Mouse (Mus musculus): ENCODE data around the gene Bax. TPM values are rescaled to one million over a fixed set of nuclear protein-coding genes. Genes with fewer than 3 reads are reported as not detected.

The Bax gene
- polyA plus RNA-seq, 1 experiment, result 642 TPM

- no peaks in the 10 kb centered on the region for H3K27me3 ChIP-seq (ENCODE audit: control insufficient read depth, insufficient read depth, insufficient read length)
- H3K36me3 ChIP-seq (ENCODE audit: control insufficient read depth, insufficient read depth), result peaks cover 8% of the 10 kb centered on the region
- no peaks in the 10 kb centered on the region for H3K79me2 ChIP-seq (ENCODE audit: control insufficient read depth, insufficient read depth)
- H3ac ChIP-seq (ENCODE audit: control insufficient read depth, insufficient read length, low read depth), result no peak overlapping the region
- TF ChIP-seq MYOD1 (IDR thresholded peaks at IDR 0.05; ENCODE audit: control insufficient read depth, insufficient read length, low read depth) (no peak), CTCF (IDR thresholded peaks at IDR 0.05; ENCODE audit: control insufficient read depth, insufficient read depth, insufficient read length) (no peak), MYOG (IDR thresholded peaks at IDR 0.05; ENCODE audit: control insufficient read depth, extremely low read depth, insufficient read length) (no peak), MAX (IDR thresholded peaks at IDR 0.05) (no peak), USF1 (IDR thresholded peaks at IDR 0.05; ENCODE audit: low read depth) (peak; percentile 58), FOSL1 (IDR thresholded peaks at IDR 0.05; ENCODE audit: insufficient read depth, low read length, poor library complexity, severe bottlenecking) (no peak), CEBPB (IDR thresholded peaks at IDR 0.05; ENCODE audit: low read depth) (no peak)
- H3K79me3 ChIP-seq (ENCODE audit: low read depth), result no peaks in the 10 kb centered on the region
- H3K4me3 ChIP-seq (ENCODE audit: insufficient read depth, poor library complexity, severe bottlenecking), result no peak overlapping the region
Measured at GRCm38 (mm10) chr7:45508561-45508960, 41.9 kb upstream of the Bax start.

- no peak overlapping the region for H3ac ChIP-seq (ENCODE audit: control insufficient read depth, insufficient read length, low read depth)
- H3K27me3 ChIP-seq (ENCODE audit: control insufficient read depth, insufficient read depth, insufficient read length), result no peaks in the 10 kb centered on the region
- H3K79me2 ChIP-seq (ENCODE audit: control insufficient read depth, insufficient read depth), result no peaks in the 10 kb centered on the region
- H3K4me3 ChIP-seq (ENCODE audit: insufficient read depth, poor library complexity, severe bottlenecking), result no peak overlapping the region
- H3K36me3 ChIP-seq (ENCODE audit: control insufficient read depth, insufficient read depth), result peaks cover 8% of the 10 kb centered on the region
- TF ChIP-seq MYOG (IDR thresholded peaks at IDR 0.05; ENCODE audit: control insufficient read depth, extremely low read depth, insufficient read length) (no peak), MYOD1 (IDR thresholded peaks at IDR 0.05; ENCODE audit: control insufficient read depth, insufficient read length, low read depth) (no peak), MAX (IDR thresholded peaks at IDR 0.05) (no peak), FOSL1 (IDR thresholded peaks at IDR 0.05; ENCODE audit: insufficient read depth, low read length, poor library complexity, severe bottlenecking) (no peak)
- H3K79me3 ChIP-seq (ENCODE audit: low read depth), result no peaks in the 10 kb centered on the region
Measured at GRCm38 (mm10) chr7:45507583-45507982, 40.9 kb upstream of the Bax start.

GRCm38 (mm10) chr7:45498427-45498826 lies 31.7 kb upstream of the Bax start:
- TF ChIP-seq USF1 (IDR thresholded peaks at IDR 0.05; ENCODE audit: low read depth), result no peak
- no peak for TF ChIP-seq FOSL1 (IDR thresholded peaks at IDR 0.05; ENCODE audit: insufficient read depth, low read length, poor library complexity, severe bottlenecking)
- no peak for TF ChIP-seq MYOD1 (IDR thresholded peaks at IDR 0.05; ENCODE audit: control insufficient read depth, insufficient read length, low read depth)
- no peak for TF ChIP-seq MYOG (IDR thresholded peaks at IDR 0.05; ENCODE audit: control insufficient read depth, extremely low read depth, insufficient read length)
- no peak for TF ChIP-seq MAX (IDR thresholded peaks at IDR 0.05)
- no peak for TF ChIP-seq CTCF (IDR thresholded peaks at IDR 0.05; ENCODE audit: control insufficient read depth, insufficient read depth, insufficient read length)
- no peak for TF ChIP-seq CEBPB (IDR thresholded peaks at IDR 0.05; ENCODE audit: low read depth)
- no peak overlapping the region for H3K4me3 ChIP-seq (ENCODE audit: insufficient read depth, poor library complexity, severe bottlenecking)
- no peaks in the 10 kb centered on the region for H3K79me2 ChIP-seq (ENCODE audit: control insufficient read depth, insufficient read depth)
- H3K79me3 ChIP-seq (ENCODE audit: low read depth), result no peaks in the 10 kb centered on the region
- H3K27me3 ChIP-seq (ENCODE audit: control insufficient read depth, insufficient read depth, insufficient read length), result no peaks in the 10 kb centered on the region
- no peaks in the 10 kb centered on the region for H3K36me3 ChIP-seq (ENCODE audit: control insufficient read depth, insufficient read depth)
- H3ac ChIP-seq (ENCODE audit: control insufficient read depth, insufficient read length, low read depth), result no peak overlapping the region

- Histone ChIP-seq H3ac (ENCODE audit: control insufficient read depth, insufficient read length, low read depth) (no peak overlapping the region), H3K4me3 (ENCODE audit: insufficient read depth, poor library complexity, severe bottlenecking) (no peak overlapping the region), H3K27me3 (ENCODE audit: control insufficient read depth, insufficient read depth, insufficient read length) (no peaks in the 10 kb centered on the region), H3K79me2 (ENCODE audit: control insufficient read depth, insufficient read depth) (no peaks in the 10 kb centered on the region), H3K36me3 (ENCODE audit: control insufficient read depth, insufficient read depth) (no peaks in the 10 kb centered on the region), H3K79me3 (ENCODE audit: low read depth) (no peaks in the 10 kb centered on the region)
- no peak for TF ChIP-seq MAX (IDR thresholded peaks at IDR 0.05)
Measured at GRCm38 (mm10) chr7:45494548-45494947, 27.9 kb upstream of the Bax start.

- H3ac ChIP-seq (ENCODE audit: control insufficient read depth, insufficient read length, low read depth), result no peak overlapping the region
- no peaks in the 10 kb centered on the region for H3K79me3 ChIP-seq (ENCODE audit: low read depth)
- TF ChIP-seq CEBPB (IDR thresholded peaks at IDR 0.05; ENCODE audit: low read depth) (no peak), MAX (IDR thresholded peaks at IDR 0.05) (no peak), CTCF (IDR thresholded peaks at IDR 0.05; ENCODE audit: control insufficient read depth, insufficient read depth, insufficient read length) (no peak), MYOD1 (IDR thresholded peaks at IDR 0.05; ENCODE audit: control insufficient read depth, insufficient read length, low read depth) (no peak), FOSL1 (IDR thresholded peaks at IDR 0.05; ENCODE audit: insufficient read depth, low read length, poor library complexity, severe bottlenecking) (no peak), USF1 (IDR thresholded peaks at IDR 0.05; ENCODE audit: low read depth) (no peak), MYOG (IDR thresholded peaks at IDR 0.05; ENCODE audit: control insufficient read depth, extremely low read depth, insufficient read length) (no peak)
- no peaks in the 10 kb centered on the region for H3K36me3 ChIP-seq (ENCODE audit: control insufficient read depth, insufficient read depth)
- no peak overlapping the region for H3K4me3 ChIP-seq (ENCODE audit: insufficient read depth, poor library complexity, severe bottlenecking)
- H3K27me3 ChIP-seq (ENCODE audit: control insufficient read depth, insufficient read depth, insufficient read length), result no peaks in the 10 kb centered on the region
- H3K79me2 ChIP-seq (ENCODE audit: control insufficient read depth, insufficient read depth), result no peaks in the 10 kb centered on the region
Measured at GRCm38 (mm10) chr7:45492951-45493350, 26.3 kb upstream of the Bax start.

- no peaks in the 10 kb centered on the region for H3K79me3 ChIP-seq (ENCODE audit: low read depth)
- no peaks in the 10 kb centered on the region for H3K79me2 ChIP-seq (ENCODE audit: control insufficient read depth, insufficient read depth)
- H3K4me3 ChIP-seq (ENCODE audit: insufficient read depth, poor library complexity, severe bottlenecking), result no peak overlapping the region
- H3K27me3 ChIP-seq (ENCODE audit: control insufficient read depth, insufficient read depth, insufficient read length), result no peaks in the 10 kb centered on the region
- TF ChIP-seq CEBPB (IDR thresholded peaks at IDR 0.05; ENCODE audit: low read depth) (no peak), USF1 (IDR thresholded peaks at IDR 0.05; ENCODE audit: low read depth) (no peak), MAX (IDR thresholded peaks at IDR 0.05) (no peak), CTCF (IDR thresholded peaks at IDR 0.05; ENCODE audit: control insufficient read depth, insufficient read depth, insufficient read length) (no peak), MYOD1 (IDR thresholded peaks at IDR 0.05; ENCODE audit: control insufficient read depth, insufficient read length, low read depth) (no peak), FOSL1 (IDR thresholded peaks at IDR 0.05; ENCODE audit: insufficient read depth, low read length, poor library complexity, severe bottlenecking) (no peak), MYOG (IDR thresholded peaks at IDR 0.05; ENCODE audit: control insufficient read depth, extremely low read depth, insufficient read length) (no peak)
- no peaks in the 10 kb centered on the region for H3K36me3 ChIP-seq (ENCODE audit: control insufficient read depth, insufficient read depth)
- no peak overlapping the region for H3ac ChIP-seq (ENCODE audit: control insufficient read depth, insufficient read length, low read depth)
Measured at GRCm38 (mm10) chr7:45492225-45492844, 25.6 kb upstream of the Bax start.

All from C2C12 (cell line).